Mouse (Mus musculus): Measurements from ENCODE around the gene Ppie.
A peak's percentile ranks its signal among the peaks of the same experiment; 100 is the strongest.
"Not testable (repeated sequence)": the region's sequence is repeated elsewhere in the genome, so short reads cannot be mapped to it uniquely, and the experiment has no call there.

Gene Ppie

GRCm38 (mm10) chr4:123139513-123140154 is at the start of gene Ppie:
Gene Ppie, minus strand, starts transcription at chr4:123139951.
- peak; percentile 87 to 88 for DNase-seq

DNA sequence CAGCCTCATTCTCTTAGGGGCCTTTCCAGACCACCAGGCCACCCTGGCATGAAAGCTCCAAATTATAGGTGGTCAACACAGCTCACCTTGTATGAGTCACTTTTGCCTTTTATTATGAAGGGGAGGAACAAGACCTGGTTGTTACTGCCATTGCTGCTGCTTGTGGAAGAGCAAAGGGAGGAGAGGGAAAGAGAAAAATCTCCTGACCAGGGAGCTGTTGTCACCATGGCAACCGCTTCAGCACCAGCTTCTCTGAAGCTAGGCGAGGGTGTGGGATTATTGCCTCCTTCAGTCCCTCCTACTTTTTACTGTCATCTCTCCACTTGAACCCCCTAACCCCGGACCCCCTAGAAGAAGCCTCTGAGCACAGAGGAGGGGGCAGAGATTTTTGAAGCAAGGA is 45.1 kb upstream of the Ppie start:
- no peak for DNase-seq

GRCm38 (mm10) chr4:123183239-123184056 is 43.7 kb upstream of the Ppie start:
- peak; percentile 92 to 93 for DNase-seq

GRCm38 (mm10) chr4:123182328-123183238 is 42.8 kb upstream of the Ppie start, which contains the start of gene Hpcal4:
Gene Hpcal4, plus strand, starts transcription at chr4:123183227.
- DNase-seq, result peak; percentile 51 to 59

GRCm38 (mm10) chr4:123171811-123172210 is 32.1 kb upstream of the Ppie start:
- DNase-seq, result peak in 1 of 2 experiments; percentile 21

DNA sequence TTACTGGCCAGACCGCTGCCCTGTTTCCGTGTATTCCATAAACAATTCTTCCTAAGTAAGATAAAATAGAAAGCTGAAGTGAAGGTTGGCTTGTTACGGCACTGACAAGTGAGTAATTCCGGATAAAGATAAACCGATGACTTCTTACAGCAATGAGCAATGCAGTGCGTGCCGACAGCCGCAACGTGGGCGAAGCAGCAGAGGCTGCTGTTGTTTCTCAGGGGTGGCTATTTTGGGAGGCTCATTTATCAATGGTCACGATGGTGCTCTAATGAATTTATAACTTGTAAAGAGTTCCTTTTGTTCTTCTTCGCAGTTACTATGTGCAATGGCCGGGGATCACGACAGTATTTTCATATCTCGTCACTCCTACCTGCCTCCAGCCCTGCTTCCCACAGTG is 24.4 kb upstream of the Ppie start:
- DNase-seq, result no peak

DNA sequence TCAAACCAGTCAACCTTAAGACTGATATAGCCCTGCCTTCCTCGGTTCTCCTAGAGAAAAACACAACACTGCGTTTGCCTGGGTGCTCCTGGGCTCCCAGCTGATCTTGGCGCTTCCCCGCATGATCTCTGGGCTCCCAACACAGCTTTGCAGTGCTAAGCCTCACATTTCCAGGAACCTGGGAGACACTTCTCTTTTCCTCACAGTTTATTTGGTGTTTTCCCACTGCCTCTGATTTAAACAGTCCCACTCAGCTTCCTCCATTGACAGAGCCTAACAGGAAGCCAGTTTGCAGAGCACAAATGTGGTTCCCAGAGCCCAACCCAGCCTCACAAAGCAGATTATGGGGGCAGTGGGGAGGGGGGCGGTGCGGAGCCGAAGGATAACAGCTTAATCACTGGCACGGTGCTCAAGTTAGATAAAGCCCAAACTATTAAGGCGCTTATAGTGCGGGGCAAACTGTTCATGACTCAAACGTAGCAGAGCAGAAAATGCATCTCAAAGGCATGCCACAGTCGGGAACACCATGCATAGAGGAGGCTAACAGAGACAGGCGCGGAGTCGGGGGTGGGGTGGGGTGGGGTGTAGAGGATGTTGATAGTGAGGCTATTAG is 22.7 kb upstream of the Ppie start:
- no peak for DNase-seq

DNA sequence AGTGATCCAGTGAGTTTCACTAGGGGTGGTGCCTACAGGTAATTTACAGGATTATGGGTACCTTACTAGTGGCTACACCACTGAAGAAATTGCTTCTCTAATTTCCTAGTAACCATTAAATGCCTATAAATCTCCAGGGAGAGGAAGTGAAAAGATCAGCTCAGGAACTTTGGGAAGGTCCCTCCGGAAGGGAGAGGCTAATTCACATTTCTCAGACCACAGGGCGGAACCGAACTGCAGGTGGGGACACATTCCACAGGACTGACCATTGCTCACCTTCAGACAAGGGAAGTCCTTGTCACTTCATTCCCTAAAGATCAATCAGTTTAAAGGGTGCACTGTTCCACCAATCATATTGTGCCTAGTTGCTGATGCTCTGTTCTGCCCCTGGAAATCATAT is 21.5 kb upstream of the Ppie start:
- DNase-seq, result not testable (repeated sequence)

- peak; percentile 30 to 43 for DNase-seq
These were observed 20.8 kb upstream of the Ppie start for GRCm38 (mm10) chr4:123160571-123160970.

GRCm38 (mm10) chr4:123155840-123156239 is 16.1 kb upstream of the Ppie start:
- no peak for DNase-seq

- no peak for DNase-seq
These were observed 15.7 kb upstream of the Ppie start for GRCm38 (mm10) chr4:123155427-123155826.

GRCm38 (mm10) chr4:123155004-123155403 is 15.3 kb upstream of the Ppie start:
- peak; percentile 62 to 75 for DNase-seq

DNA sequence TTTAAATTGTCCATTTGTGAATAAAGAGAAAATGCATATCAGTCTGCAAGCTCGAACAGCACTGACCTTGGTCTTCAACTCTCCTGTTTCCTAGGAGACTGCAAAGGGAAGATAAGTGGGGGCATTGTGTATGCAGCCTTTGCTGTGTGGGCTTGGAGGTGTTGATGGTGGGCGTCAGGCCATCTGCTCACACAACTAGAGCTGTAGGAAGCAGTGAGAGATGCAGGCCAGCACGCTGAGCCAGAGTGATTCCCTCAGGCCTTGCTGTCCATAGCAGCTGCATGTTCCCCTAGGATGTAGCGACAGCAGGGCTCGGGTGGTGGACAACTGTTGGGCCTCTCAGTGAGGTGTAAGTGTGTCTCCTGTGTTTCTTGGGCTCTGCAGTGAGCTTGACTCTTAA is 13.2 kb upstream of the Ppie start:
- DNase-seq, result no peak

GRCm38 (mm10) chr4:123152003-123152402 is 12.3 kb upstream of the Ppie start:
- peak in 1 of 2 experiments; percentile 11 for DNase-seq

DNA sequence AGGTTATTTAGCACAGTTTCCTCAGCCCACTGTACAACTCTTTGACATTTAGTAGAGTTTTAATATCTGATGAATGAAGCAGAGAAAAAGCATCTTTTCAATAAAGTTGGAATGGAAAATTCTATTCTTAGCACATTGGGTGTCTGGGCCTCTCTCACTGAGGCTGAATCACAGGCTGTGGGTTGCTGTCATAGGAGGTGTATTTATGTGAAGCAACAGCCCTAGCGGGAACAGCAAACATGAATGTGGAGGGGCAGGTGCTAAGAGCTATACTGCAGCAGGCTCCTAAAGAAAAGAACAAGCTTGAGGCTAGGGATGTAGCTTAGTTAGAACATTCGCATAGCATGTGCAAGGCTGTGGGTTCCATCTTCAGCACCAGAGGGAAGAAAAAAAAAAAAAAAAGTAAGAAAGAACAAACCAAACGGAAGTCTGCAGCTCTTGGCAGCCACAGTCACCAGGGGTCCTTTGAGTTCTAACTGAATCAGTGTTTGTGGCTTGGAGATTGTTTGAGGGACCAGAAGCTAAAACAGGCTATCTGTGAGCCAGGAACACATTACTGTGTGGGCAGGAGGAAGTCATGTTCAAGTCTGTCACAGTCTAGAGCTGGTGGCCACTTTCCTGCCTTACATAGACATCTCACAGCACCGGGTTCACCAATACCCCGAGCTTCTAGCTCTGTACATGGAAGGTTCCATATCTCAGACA is 7.8 kb upstream of the Ppie start:
- no peak for DNase-seq

DNA sequence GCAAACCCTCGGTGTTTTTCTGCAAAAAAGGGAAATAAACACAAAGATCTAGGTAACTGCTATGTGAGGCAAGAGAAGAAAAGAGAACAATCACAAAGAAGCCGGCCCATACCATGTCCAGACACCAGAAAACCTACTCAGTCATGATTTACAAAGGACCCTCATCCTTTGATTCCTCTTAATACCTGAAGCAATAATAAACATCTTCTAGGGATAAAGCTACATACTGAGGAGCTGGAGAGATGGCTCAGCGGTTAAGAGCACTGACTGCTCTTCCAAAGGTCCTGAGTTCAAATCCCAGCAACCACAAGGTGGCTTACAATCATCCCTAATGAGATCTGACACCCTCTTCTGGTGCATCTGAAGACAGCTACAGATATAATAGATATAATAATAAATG is 2.2 kb downstream of the Ppie start:
- DNase-seq, result no peak

DNA sequence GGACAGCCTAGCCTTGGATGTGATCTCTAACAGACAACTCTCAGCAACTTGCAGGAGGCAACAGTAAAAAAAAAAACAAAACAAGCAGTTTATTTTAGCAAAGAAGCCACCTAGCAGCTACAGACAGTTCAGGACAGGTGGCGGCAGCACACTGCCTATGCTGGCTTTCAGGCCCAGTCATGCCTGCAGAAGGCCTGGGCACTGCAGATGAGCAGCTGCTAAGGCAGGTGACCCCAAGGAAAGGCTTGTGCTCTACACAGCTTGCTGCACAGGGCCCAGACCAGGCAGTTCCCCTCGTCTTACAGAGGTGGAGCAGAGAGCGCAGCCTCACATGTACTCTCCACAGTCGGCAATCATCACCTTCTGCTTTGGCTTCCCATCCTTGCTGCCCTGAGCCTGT is 12.7 kb downstream of the Ppie start:
- peak; percentile 51 to 54 for DNase-seq

DNA sequence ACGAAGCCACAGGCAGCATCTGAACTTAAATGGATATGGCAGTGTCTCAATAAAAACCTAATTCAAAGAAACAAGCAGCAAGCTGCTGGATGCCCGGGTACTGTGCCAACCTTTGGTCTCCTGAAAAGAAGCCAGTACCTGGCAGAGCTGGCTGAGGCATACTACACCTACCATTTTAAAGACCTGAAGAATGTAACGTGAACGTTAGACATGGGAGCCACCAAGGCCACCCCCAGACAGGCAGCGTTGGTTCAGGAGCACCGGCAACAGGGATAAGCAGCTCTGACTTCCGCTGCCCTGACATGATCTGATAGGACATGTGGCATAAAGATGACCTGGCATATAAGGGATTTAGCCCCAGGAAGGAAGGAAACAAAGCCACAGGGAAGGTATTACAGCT is 13.1 kb downstream of the Ppie start:
- DNase-seq, result peak; percentile 75 to 76

DNA sequence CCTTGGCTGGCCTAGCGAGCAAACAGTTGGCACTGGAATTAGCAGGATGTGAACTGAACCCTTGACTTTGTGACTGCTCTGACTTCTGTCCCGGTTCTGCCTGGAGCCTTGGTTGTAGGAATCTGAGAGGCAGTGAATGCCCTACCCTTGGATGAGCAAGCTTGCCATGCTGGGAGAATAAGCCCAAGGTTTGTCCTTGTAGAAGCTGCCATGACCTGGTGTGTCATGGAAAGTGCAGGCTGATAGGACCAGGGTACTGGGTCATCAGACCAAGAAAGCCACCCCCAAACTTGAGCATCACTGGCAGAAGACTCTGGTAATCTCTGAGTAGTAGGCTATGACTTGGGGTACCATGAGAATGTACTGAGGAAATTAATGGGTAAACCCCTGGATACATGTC is 18.5 kb downstream of the Ppie start:
- DNase-seq, result no peak

DNA sequence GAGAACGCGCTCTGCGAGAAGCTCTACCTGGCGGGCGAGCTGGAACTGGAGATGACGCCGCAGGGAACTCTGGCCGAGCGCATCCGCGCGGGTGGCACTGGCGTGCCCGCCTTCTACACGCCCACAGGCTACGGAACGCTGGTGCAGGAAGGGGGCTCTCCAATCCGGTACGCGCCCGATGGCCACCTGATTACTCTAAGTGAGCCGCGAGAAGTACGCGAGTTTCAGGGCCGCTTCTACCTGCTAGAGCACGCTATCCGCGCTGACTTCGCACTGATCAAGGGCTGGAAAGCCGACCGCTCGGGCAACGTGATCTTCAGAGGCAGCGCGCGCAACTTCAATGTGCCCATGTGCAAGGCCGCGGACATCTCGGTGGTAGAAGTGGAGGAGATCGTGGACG is 23.1 kb downstream of the Ppie start:
- peak; percentile 24 to 29 for DNase-seq

GRCm38 (mm10) chr4:123116011-123116410 is 23.7 kb downstream of the Ppie start, which contains the start of gene Oxct2b:
Gene Oxct2b, plus strand, starts transcription at chr4:123116266.
- peak in 1 of 2 experiments; percentile 25 for DNase-seq

GRCm38 (mm10) chr4:123114651-123115050 is 25.1 kb downstream of the Ppie start:
- DNase-seq, result not testable (repeated sequence)

Measured in cerebellum, postnatal 14 days (tissue).